Mouse (Mus musculus) kidney, postnatal 0 days (tissue): ENCODE measurements around the gene Rere. TPM values are rescaled to one million over a fixed set of nuclear protein-coding genes. Genes with fewer than 3 reads are reported as not detected.
A peak's percentile ranks its signal among the peaks of the same experiment; 100 is the strongest.

Experiments
- ATAC-seq: fragments of 200-750 bp; cut with Nextera tagmentation; replicated peaks from 2 replicates; pipeline ENCODE4 v1.8.0; 2017; ENCODE audit warnings: low read depth, moderate number of reproducible peaks, moderate TSS enrichment, moderate library complexity; ENCODE audit not compliant: low FRiP score
- DNase-seq: peaks from one replicate; pipeline ENCODE4 v3.0.0-alpha.2; 2016; ENCODE audit warnings: low spot score
- H3K27ac ChIP-seq: fragments of 300-500 bp; sonication (generic); 2 replicates; pipeline ENCODE4 v1.5.1; 2014; ENCODE audit warnings: mild to moderate bottlenecking
- H3K27me3 ChIP-seq: fragments of 300-500 bp; sonication (generic); 2 replicates; pipeline ENCODE4 v1.6.1; 2014; ENCODE audit warnings: low read length, mixed read lengths; ENCODE audit not compliant: insufficient read depth
- H3K36me3 ChIP-seq: fragments of 300-500 bp; sonication (generic); 2 replicates; pipeline ENCODE4 v1.6.1; 2014; ENCODE audit warnings: low read length, mixed read lengths; ENCODE audit not compliant: insufficient read depth
- H3K4me1 ChIP-seq: fragments of 300-500 bp; sonication (generic); replicated peaks from 2 replicates; pipeline ENCODE4 v1.6.1; 2014; ENCODE audit warnings: antibody characterized with exemption, low read length, mixed read lengths; ENCODE audit not compliant: insufficient read depth
- H3K4me2 ChIP-seq: fragments of 300-500 bp; sonication (generic); 2 replicates; pipeline ENCODE4 v1.6.1; 2014; ENCODE audit warnings: mild to moderate bottlenecking, low read length, moderate library complexity, mixed read lengths
- H3K4me3 ChIP-seq: fragments of 300-500 bp; sonication (generic); replicated peaks from 2 replicates; pipeline ENCODE4 v1.5.1; 2014; ENCODE audit warnings: low read depth, low read length
- H3K9ac ChIP-seq: fragments of 300-500 bp; sonication (generic); 2 replicates; pipeline ENCODE4 v1.6.1; 2014; ENCODE audit warnings: low read depth, low read length
- H3K9me3 ChIP-seq: fragments of 300-500 bp; sonication (generic); replicated peaks from 2 replicates; pipeline ENCODE4 v1.6.1; 2016; ENCODE audit warnings: low read length, inconsistent platforms, mixed read lengths
- CTCF ChIP-seq: IDR thresholded peaks from 2 replicates; pipeline ENCODE4 v1.5.1; 2016; ENCODE audit warnings: antibody characterized with exemption, low read depth, mild to moderate bottlenecking, moderate library complexity
- WGBS: fragments of 180-500 bp; shearing (Covaris S2); extraction: QIAGEN DNeasy Blood & Tissue Kit; methylation state at CpG from one replicate; pipeline ENCODE4 v1.1.7; 2014; 5-methylcytosine and 5-hydroxymethylcytosine counted together
- polyA plus RNA-seq: library from polyadenylated mRNA; unstranded; fragments of >200 nt; fragmentation: Nextera tagmentation; extraction: Ambion mirVana; gene quantifications from 2 replicates; pipeline ENCODE4 v1.2.1, GENCODE M21; 2015

Gene Rere
- polyA plus RNA-seq, 1 experiment from 2014 or later = 29.8 TPM

DNA sequence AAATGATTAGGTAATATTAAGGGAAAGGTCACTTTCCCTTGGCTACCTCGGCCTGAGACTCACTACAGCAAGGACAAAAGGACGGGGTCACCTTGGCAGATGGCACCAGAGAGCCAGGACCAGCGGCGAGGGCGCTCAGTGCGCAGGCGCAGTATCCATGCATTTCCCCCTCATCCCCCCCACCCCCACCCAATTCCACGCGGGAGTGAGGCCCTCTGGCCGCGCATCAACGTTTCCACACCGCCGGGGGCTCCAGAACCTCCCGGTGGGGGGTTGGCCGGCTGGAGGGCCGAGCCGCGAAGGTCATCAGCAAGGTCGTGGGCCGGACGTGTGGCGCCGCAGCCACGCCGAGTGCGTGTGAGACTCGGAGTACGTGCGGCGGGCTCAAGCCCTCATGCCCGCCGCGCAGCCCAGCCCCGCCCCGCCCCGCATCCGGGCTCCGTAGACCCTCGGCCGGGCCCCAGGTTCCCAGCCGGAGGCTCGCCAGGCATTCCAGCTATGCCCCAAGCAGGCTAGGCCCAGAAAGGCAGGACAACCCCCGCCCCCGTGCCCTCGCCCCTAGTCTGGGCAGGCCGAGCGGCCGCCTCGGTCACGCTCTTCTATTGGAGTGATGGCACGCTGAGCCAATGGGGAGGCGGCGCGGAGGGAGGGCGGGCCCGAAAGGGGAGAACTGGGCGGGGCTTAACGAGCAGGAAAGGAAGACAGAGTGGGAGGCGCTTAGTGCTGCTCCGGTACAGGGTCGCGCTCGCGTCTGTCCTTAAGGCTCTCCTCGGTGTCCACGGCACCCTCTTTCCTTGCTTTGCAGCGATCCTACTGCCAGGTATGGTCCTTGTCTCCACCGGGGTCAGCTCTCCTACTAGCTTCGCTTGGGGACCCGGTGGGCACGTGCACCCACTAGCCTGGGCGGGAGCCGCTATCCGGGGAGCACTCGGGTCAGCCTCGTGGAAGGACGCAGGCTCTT is 44.6 kb upstream of the Rere start, which contains the start of gene Eno1:
Eno1 (plus strand) TSS at position 201 of the 961 bp plus-strand sequence.
- peak; percentile 99 for ATAC-seq
- peak; percentile 21; the same call in 1 of the 2 replicates for TF ChIP-seq CTCF

DNA sequence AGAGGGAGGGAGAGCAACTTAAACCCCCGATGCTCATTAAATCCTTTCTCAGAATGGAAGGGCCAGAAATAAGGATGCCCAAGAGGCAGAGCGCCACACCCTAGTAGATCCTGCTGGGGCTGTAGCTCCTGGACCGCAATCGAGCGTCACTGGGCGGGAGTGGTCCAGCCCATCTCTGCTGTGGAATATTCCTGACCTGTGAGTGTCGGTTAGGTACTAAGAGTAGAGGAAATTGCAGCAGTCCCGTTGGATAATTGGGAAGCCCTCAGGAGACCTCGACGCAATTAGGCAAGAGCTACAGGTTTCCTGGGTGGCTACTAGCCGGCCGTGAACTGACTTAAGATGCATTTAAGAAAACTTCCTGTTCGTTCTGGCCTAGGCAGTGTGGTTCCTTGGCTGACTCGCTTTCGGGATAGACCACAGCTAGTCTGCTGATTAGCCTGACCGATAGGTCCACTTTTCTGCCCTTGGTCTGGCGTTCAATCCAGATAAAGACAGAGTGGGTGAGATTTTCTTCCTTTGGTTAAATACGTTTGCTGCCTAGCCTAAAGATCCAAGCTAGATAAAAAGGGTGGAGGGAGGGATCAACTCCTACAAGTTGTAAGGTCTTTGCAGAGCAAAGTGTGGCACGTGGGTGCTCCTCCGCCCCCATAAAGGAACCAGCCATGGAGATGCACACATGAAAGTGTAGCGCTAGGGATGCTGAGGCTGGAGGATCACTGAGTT is 43.6 kb upstream of the Rere start:
- peak overlapping the region; percentile 66 for H3K4me2 ChIP-seq
- H3K9me3 ChIP-seq = no peaks in the 10 kb centered on the region
- peak overlapping the region; percentile 84 for H3K9ac ChIP-seq
- peak overlapping the region; percentile 98 for H3K27ac ChIP-seq
- ATAC-seq = no peak
- no peak for TF ChIP-seq CTCF
- peaks cover 16% of the 10 kb centered on the region for H3K4me1 ChIP-seq
- peak overlapping the region; percentile 89 for H3K4me3 ChIP-seq
- H3K36me3 ChIP-seq = peaks cover 20% of the 10 kb centered on the region
- WGBS = under 1% methylated on average over 21 of the region's 21 CpGs
- peak; percentile 61 for DNase-seq
- H3K27me3 ChIP-seq = no peaks in the 10 kb centered on the region

More for the DNA sequence above, 44.6 kb upstream of the Rere start, which contains the start of gene Eno1:
- under 1% methylated on average over 69 of the region's 78 CpGs for WGBS
- H3K36me3 ChIP-seq = peaks cover 10% of the 10 kb centered on the region
- peak within 1 kb of the TSS; percentile 66 for H3K4me2 ChIP-seq
- H3K27ac ChIP-seq = peak within 1 kb of the TSS; percentile 98
- DNase-seq = peak; percentile 98
- no peaks in the 10 kb centered on the region for H3K9me3 ChIP-seq
- peak within 1 kb of the TSS; percentile 84 for H3K9ac ChIP-seq
- H3K27me3 ChIP-seq = no peaks in the 10 kb centered on the region
- peaks cover 16% of the 10 kb centered on the region for H3K4me1 ChIP-seq
- peak within 1 kb of the TSS; percentile 89 for H3K4me3 ChIP-seq

DNA sequence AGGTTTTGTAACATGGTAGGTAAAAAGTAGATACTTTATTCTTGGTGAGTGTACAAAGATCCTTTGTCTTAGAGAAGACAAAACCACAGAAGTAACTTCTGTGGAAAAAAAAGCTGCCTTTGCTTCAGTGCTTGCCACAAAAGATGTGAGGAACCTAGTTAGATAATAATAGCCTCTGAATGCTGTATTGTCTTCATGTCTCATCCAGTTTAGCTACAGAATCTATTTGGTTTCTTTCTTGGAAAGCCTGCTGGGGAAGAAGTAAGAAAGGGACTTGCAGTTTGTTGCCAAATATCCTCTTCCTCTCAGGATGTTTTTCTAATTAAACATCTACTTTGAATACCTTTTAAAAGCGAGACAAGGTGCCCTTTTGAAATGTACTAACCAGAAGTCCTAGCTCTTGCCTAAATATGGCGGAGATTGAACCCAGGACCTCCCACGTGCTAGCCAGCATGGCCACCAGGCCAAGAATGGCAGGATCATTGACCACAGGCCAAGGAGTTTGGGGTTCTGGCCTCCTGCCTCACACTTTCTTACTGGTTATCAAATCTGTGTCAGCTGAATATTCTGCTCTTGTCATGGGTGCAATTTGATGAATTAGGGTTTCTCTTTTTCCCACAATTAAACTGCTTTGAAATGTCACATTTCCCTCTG is 42.9 kb upstream of the Rere start:
- 5% methylated on average over 3 of the region's 3 CpGs for WGBS
- H3K27ac ChIP-seq = 0 out of 2 replicates have a peak overlapping the region, but pooled peaks have one; percentile 19
- H3K4me1 ChIP-seq = peaks cover 16% of the 10 kb centered on the region
- H3K27me3 ChIP-seq = no peaks in the 10 kb centered on the region
- no peak for ATAC-seq
- H3K9ac ChIP-seq = peak overlapping the region; percentile 84
- no peak for DNase-seq
- peak overlapping the region; percentile 66 for H3K4me2 ChIP-seq
- no peak for TF ChIP-seq CTCF
- peaks cover 27% of the 10 kb centered on the region for H3K36me3 ChIP-seq
- H3K4me3 ChIP-seq = peak overlapping the region; percentile 89
- H3K9me3 ChIP-seq = no peaks in the 10 kb centered on the region

DNA sequence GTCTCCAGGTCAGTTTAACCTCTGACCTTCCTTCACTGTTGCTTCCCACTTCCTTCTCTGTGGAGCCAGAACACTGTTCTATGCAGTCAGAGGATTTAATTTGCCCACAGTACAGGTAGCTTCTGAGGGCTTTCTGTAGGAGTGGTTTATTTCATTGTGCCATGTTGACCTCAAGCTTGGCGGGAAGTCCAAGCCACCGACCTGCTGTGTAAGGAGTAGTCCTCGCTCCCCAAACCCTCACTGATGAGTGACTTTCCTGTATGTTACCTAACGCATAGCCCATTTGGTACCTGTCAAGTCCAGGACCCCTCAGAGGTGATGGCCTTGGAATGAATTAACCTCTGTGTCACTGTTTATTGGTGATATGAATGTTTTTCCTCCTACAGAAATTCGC is 42.4 kb upstream of the Rere start:
- H3K27me3 ChIP-seq = no peaks in the 10 kb centered on the region
- H3K9me3 ChIP-seq = no peaks in the 10 kb centered on the region
- no peak for ATAC-seq
- WGBS = 32% methylated on average over 5 of the region's 5 CpGs
- H3K27ac ChIP-seq = peak overlapping the region; percentile 65; the same call in 1 of the 2 replicates
- peak overlapping the region; percentile 89 for H3K4me3 ChIP-seq
- TF ChIP-seq CTCF = no peak
- DNase-seq = no peak
- H3K4me2 ChIP-seq = peak overlapping the region; percentile 66
- no peak overlapping the region; the same call in 1 of the 2 replicates for H3K9ac ChIP-seq
- H3K4me1 ChIP-seq = peaks cover 16% of the 10 kb centered on the region
- H3K36me3 ChIP-seq = peaks cover 32% of the 10 kb centered on the region

DNA sequence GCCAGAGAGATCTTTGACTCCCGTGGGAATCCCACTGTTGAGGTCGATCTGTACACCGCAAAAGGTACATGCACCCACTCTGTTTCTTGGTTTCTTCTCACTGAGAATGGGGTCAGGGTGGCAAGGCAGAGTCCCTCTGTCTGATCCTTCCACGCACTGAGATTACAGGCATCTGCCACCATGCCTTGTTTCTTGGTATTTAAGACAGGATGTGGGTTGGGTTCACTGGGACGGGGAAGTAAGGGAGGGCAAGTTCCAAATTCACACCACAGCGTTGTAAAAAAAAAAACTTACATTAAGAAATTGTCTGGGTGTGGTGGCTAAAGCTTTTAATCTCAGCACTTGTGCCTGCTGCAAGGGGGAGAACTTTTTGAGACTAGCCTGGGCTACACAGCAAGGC is 41.9 kb upstream of the Rere start:
- DNase-seq = no peak
- ATAC-seq = no peak
- Histone ChIP-seq H3K27ac (peak overlapping the region; percentile 65; the same call in 1 of the 2 replicates), H3K27me3 (no peaks in the 10 kb centered on the region), H3K36me3 (peaks cover 37% of the 10 kb centered on the region), H3K9me3 (no peaks in the 10 kb centered on the region), H3K9ac (no peak overlapping the region; the same call in 1 of the 2 replicates), H3K4me1 (peaks cover 16% of the 10 kb centered on the region), H3K4me2 (peak overlapping the region; percentile 66), H3K4me3 (peak overlapping the region; percentile 89; the same call in 1 of the 2 replicates)
- WGBS = 23% methylated on average over 6 of the region's 6 CpGs
- no peak for TF ChIP-seq CTCF
